Mouse (Mus musculus) adrenal gland, postnatal 0 days (tissue): ENCODE data around the gene Tmem178b. TPM values are rescaled to one million over a fixed set of nuclear protein-coding genes. Genes with fewer than 3 reads are reported as not detected.

Experiments used
- polyA plus RNA-seq: library from polyadenylated mRNA; unstranded; fragments of >200 nt; fragmentation: Nextera tagmentation; extraction: Ambion mirVana; gene quantifications from 2 replicates; pipeline ENCODE4 v1.2.1, GENCODE M21; 2015

Gene Tmem178b
- polyA plus RNA-seq = 2.1 and 3.9 TPM in 2 replicates

GRCm38 (mm10) chr6:39872901-39873591 lies at the start of gene Tmem178b:
Gene Tmem178b, plus strand, starts transcription at chr6:39873271.

Other genes starting within 250 kb of the Tmem178b start
- 7.8 and 8.3 TPM in 2 replicates for gene Braf, start 147.8 kb upstream of the Tmem178b start, polyA plus RNA-seq
- 343 and 607 TPM in 2 replicates for gene Mrps33, start 62.3 kb upstream of the Tmem178b start, polyA plus RNA-seq